Mouse (Mus musculus) neural tube, embryonic 13.5 days (tissue): ENCODE data around the gene Abt1. TPM values are rescaled to one million over a fixed set of nuclear protein-coding genes. Genes with fewer than 3 reads are reported as not detected.

Source experiments
- ATAC-seq: fragments of 200-750 bp; cut with Nextera tagmentation; 2 replicates; pipeline ENCODE4 v1.8.0; 2017; ENCODE audit warnings: low read depth, mild to moderate bottlenecking, moderate TSS enrichment, moderate library complexity
- H3K27ac ChIP-seq: fragments of 300-500 bp; sonication (generic); replicated peaks from 2 replicates; pipeline ENCODE4 v1.5.1; 2015; ENCODE audit warnings: moderate library complexity, mild to moderate bottlenecking, inconsistent platforms
- H3K27me3 ChIP-seq: fragments of 300-500 bp; sonication (generic); 2 replicates; pipeline ENCODE4 v1.6.1; 2015; ENCODE audit warnings: mild to moderate bottlenecking, inconsistent platforms
- H3K36me3 ChIP-seq: fragments of 300-500 bp; sonication (generic); 2 replicates; pipeline ENCODE4 v1.6.1; 2015; ENCODE audit warnings: mild to moderate bottlenecking, inconsistent platforms
- H3K4me1 ChIP-seq: fragments of 300-500 bp; sonication (generic); replicated peaks from 2 replicates; pipeline ENCODE4 v1.6.1; 2015; ENCODE audit warnings: inconsistent platforms
- H3K4me2 ChIP-seq: fragments of 300-500 bp; sonication (generic); 2 replicates; pipeline ENCODE4 v1.6.1; 2015; ENCODE audit warnings: inconsistent platforms, mild to moderate bottlenecking, moderate library complexity
- H3K4me3 ChIP-seq: fragments of 300-500 bp; sonication (generic); 2 replicates; pipeline ENCODE4 v1.5.1; 2015; ENCODE audit warnings: mild to moderate bottlenecking, inconsistent platforms
- H3K9ac ChIP-seq: fragments of 300-500 bp; sonication (generic); 2 replicates; pipeline ENCODE4 v1.6.1; 2015; ENCODE audit warnings: moderate library complexity, mild to moderate bottlenecking, inconsistent platforms
- H3K9me3 ChIP-seq: fragments of 300-500 bp; sonication (generic); 2 replicates; pipeline ENCODE4 v1.6.1; 2016; ENCODE audit warnings: inconsistent platforms
- WGBS: fragments of 180-500 bp; shearing (Covaris S2); methylation state at CpG from one replicate; pipeline ENCODE4 v1.1.7; 2015; 5-methylcytosine and 5-hydroxymethylcytosine counted together
- polyA plus RNA-seq: library from polyadenylated mRNA; unstranded; fragments of >200 nt; fragmentation: Nextera tagmentation; extraction: Ambion mirVana; gene quantifications from 2 replicates; pipeline ENCODE4 v1.2.1, GENCODE M21; 2015

Gene Abt1
- polyA plus RNA-seq, 1 experiment from 2014 or later, result 9.5 TPM

GRCm38 (mm10) chr13:23436861-23437822, 13.5 kb upstream of the Abt1 start:
- no peaks in the 10 kb centered on the region for H3K9me3 ChIP-seq
- 0 out of 2 replicates have a peak, but pooled peaks have one; percentile 28 for ATAC-seq
- WGBS, result under 1% methylated on average over 32 of the region's 32 CpGs
- H3K4me2 ChIP-seq, result peak overlapping the region; percentile 65
- peaks cover 9% of the 10 kb centered on the region for H3K4me1 ChIP-seq
- H3K27ac ChIP-seq, result peak overlapping the region; percentile 34; the same call in 1 of the 2 replicates
- no peaks in the 10 kb centered on the region for H3K27me3 ChIP-seq
- peak overlapping the region; percentile 70 for H3K9ac ChIP-seq
- peak overlapping the region; percentile 56 for H3K4me3 ChIP-seq
- H3K36me3 ChIP-seq, result no peaks in the 10 kb centered on the region

- peaks cover 9% of the 10 kb centered on the region for H3K4me1 ChIP-seq
- peak overlapping the region; percentile 35 for H3K4me3 ChIP-seq
- no peaks in the 10 kb centered on the region for H3K27me3 ChIP-seq
- H3K4me2 ChIP-seq, result peak overlapping the region; percentile 53
- H3K9me3 ChIP-seq, result no peaks in the 10 kb centered on the region
- no peaks in the 10 kb centered on the region for H3K36me3 ChIP-seq
- under 1% methylated on average over 11 of the region's 11 CpGs for WGBS
- ATAC-seq, result no peak
- no peak overlapping the region for H3K27ac ChIP-seq
- no peak overlapping the region for H3K9ac ChIP-seq
Observed at GRCm38 (mm10) chr13:23436231-23436661, 12.6 kb upstream of the Abt1 start.

- Histone ChIP-seq H3K27ac (no peak overlapping the region), H3K9me3 (no peaks in the 10 kb centered on the region), H3K27me3 (no peaks in the 10 kb centered on the region), H3K4me1 (peaks cover 9% of the 10 kb centered on the region), H3K4me3 (peak overlapping the region; percentile 35), H3K36me3 (no peaks in the 10 kb centered on the region), H3K4me2 (peak overlapping the region; percentile 53), H3K9ac (peak overlapping the region; percentile 54)
- ATAC-seq, result no peak
- 0% methylated on average over 12 of the region's 12 CpGs for WGBS
Observed at GRCm38 (mm10) chr13:23435676-23436075, 12.0 kb upstream of the Abt1 start.

GRCm38 (mm10) chr13:23435241-23435640, 11.6 kb upstream of the Abt1 start:
- H3K36me3 ChIP-seq, result no peaks in the 10 kb centered on the region
- H3K9ac ChIP-seq, result peak overlapping the region; percentile 54
- no peaks in the 10 kb centered on the region for H3K9me3 ChIP-seq
- peak overlapping the region; percentile 53 for H3K4me2 ChIP-seq
- peaks cover 10% of the 10 kb centered on the region for H3K4me1 ChIP-seq
- WGBS, result 19% methylated on average over 4 of the region's 4 CpGs
- peak overlapping the region; percentile 35 for H3K4me3 ChIP-seq
- ATAC-seq, result no peak
- H3K27me3 ChIP-seq, result no peaks in the 10 kb centered on the region
- H3K27ac ChIP-seq, result no peak overlapping the region

- peak overlapping the region; percentile 30 for H3K4me2 ChIP-seq
- no peak for ATAC-seq
- no peaks in the 10 kb centered on the region for H3K9me3 ChIP-seq
- H3K4me3 ChIP-seq, result no peak overlapping the region
- H3K27ac ChIP-seq, result no peak overlapping the region
- no peaks in the 10 kb centered on the region for H3K27me3 ChIP-seq
- H3K9ac ChIP-seq, result no peak overlapping the region
- 11% methylated on average over 7 of the region's 7 CpGs for WGBS
- H3K36me3 ChIP-seq, result no peaks in the 10 kb centered on the region
- H3K4me1 ChIP-seq, result peaks cover 18% of the 10 kb centered on the region
Observed at GRCm38 (mm10) chr13:23434426-23434825, 10.8 kb upstream of the Abt1 start.

GRCm38 (mm10) chr13:23433801-23434200, 10.1 kb upstream of the Abt1 start:
- Histone ChIP-seq H3K9ac (no peak overlapping the region), H3K4me1 (peaks cover 21% of the 10 kb centered on the region), H3K4me3 (no peak overlapping the region), H3K27me3 (no peaks in the 10 kb centered on the region), H3K4me2 (no peak overlapping the region), H3K36me3 (no peaks in the 10 kb centered on the region), H3K9me3 (no peaks in the 10 kb centered on the region), H3K27ac (no peak overlapping the region)
- 56% methylated on average over 5 of the region's 5 CpGs for WGBS
- ATAC-seq, result no peak

- 17% methylated on average over 5 of the region's 5 CpGs for WGBS
- Histone ChIP-seq H3K4me3 (peak overlapping the region; percentile 57), H3K27ac (no peak overlapping the region), H3K4me1 (peaks cover 21% of the 10 kb centered on the region), H3K36me3 (no peaks in the 10 kb centered on the region), H3K27me3 (no peaks in the 10 kb centered on the region), H3K4me2 (peak overlapping the region; percentile 63), H3K9me3 (no peaks in the 10 kb centered on the region), H3K9ac (0 out of 2 replicates have a peak overlapping the region, but pooled peaks have one; percentile 38)
- no peak for ATAC-seq
Observed at GRCm38 (mm10) chr13:23433206-23433605, 9.5 kb upstream of the Abt1 start.

- peak overlapping the region; percentile 89; the same call in 1 of the 2 replicates for H3K27ac ChIP-seq
- peaks cover 21% of the 10 kb centered on the region for H3K4me1 ChIP-seq
- ATAC-seq, result peak; percentile 88
- H3K9me3 ChIP-seq, result no peaks in the 10 kb centered on the region
- no peaks in the 10 kb centered on the region for H3K27me3 ChIP-seq
- under 1% methylated on average over 28 of the region's 28 CpGs for WGBS
- peak overlapping the region; percentile 73; the same call in 1 of the 2 replicates for H3K9ac ChIP-seq
- H3K4me3 ChIP-seq, result peak overlapping the region; percentile 57
- H3K36me3 ChIP-seq, result no peaks in the 10 kb centered on the region
- peak overlapping the region; percentile 63 for H3K4me2 ChIP-seq
Observed at GRCm38 (mm10) chr13:23432562-23433201, 9.0 kb upstream of the Abt1 start.

- Histone ChIP-seq H3K27ac (peak overlapping the region; percentile 89), H3K9ac (peak overlapping the region; percentile 73), H3K4me1 (peaks cover 21% of the 10 kb centered on the region), H3K36me3 (no peaks in the 10 kb centered on the region), H3K4me2 (peak overlapping the region; percentile 63), H3K4me3 (peak overlapping the region; percentile 57), H3K9me3 (no peaks in the 10 kb centered on the region), H3K27me3 (no peaks in the 10 kb centered on the region)
- ATAC-seq, result peak; percentile 82
- WGBS, result 0% methylated on average over 15 of the region's 15 CpGs
Observed at GRCm38 (mm10) chr13:23431351-23431771, 7.7 kb upstream of the Abt1 start.

GRCm38 (mm10) chr13:23430734-23431133, 7.1 kb upstream of the Abt1 start:
- H3K4me1 ChIP-seq, result peaks cover 18% of the 10 kb centered on the region
- ATAC-seq, result peak; percentile 74
- peak overlapping the region; percentile 73 for H3K9ac ChIP-seq
- no peaks in the 10 kb centered on the region for H3K36me3 ChIP-seq
- H3K27ac ChIP-seq, result peak overlapping the region; percentile 89
- peak overlapping the region; percentile 63 for H3K4me2 ChIP-seq
- no peaks in the 10 kb centered on the region for H3K9me3 ChIP-seq
- H3K4me3 ChIP-seq, result peak overlapping the region; percentile 57
- under 1% methylated on average over 17 of the region's 17 CpGs for WGBS
- no peaks in the 10 kb centered on the region for H3K27me3 ChIP-seq

GRCm38 (mm10) chr13:23429771-23430380, 6.2 kb upstream of the Abt1 start:
- Histone ChIP-seq H3K4me3 (peak overlapping the region; percentile 57), H3K27ac (0 out of 2 replicates have a peak overlapping the region, but pooled peaks have one; percentile 89), H3K36me3 (no peaks in the 10 kb centered on the region), H3K9ac (peak overlapping the region; percentile 73), H3K4me2 (peak overlapping the region; percentile 63), H3K9me3 (no peaks in the 10 kb centered on the region), H3K27me3 (no peaks in the 10 kb centered on the region), H3K4me1 (peaks cover 18% of the 10 kb centered on the region)
- 47% methylated on average over 10 of the region's 10 CpGs for WGBS
- no peak for ATAC-seq
